Mouse (Mus musculus): ENCODE data around the gene Gsg1. TPM values are rescaled to one million over a fixed set of nuclear protein-coding genes. Genes with fewer than 3 reads are reported as not detected.
A peak's percentile ranks its signal among the peaks of the same experiment; 100 is the strongest.

Gsg1 gene
- total and polyA plus RNA-seq, 3 experiments, result not detected

DNA sequence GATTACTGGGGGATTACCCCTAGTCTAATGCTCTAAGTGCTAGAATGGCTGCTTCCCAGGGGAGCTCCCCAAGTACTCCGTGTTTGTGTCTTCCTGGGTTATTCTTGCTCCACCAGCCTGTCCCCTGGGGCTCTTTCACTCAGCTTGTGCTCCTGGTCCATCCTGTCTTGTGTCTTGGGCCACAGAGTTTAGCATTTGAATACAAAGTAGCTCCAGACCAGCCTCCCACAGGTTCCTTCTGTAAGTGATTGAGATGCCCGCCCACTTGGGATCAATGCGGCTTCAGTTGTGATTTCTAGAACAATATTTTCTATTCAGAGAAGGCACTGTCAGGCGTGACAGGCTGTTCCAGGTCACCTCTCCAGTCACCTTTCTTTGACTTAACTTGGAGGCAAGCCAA, 60.4 kb downstream of the Gsg1 start:
- TF ChIP-seq CTCF (IDR thresholded peaks at IDR 0.05; ENCODE audit: low read depth, low read length) (no peak), TAL1 (conservative IDR thresholded peaks at IDR 0.05; ENCODE audit: low read depth, low read length) (no peak), GATA1 (IDR thresholded peaks at IDR 0.05; ENCODE audit: borderline replicate concordance, low read length) (no peak), GATA2 (IDR thresholded peaks at IDR 0.05; ENCODE audit: borderline replicate concordance, low read depth, low read length) (no peak), POLR2AphosphoS5 (IDR thresholded peaks at IDR 0.05; ENCODE audit: insufficient replicate concordance, low read depth, low read length) (no peak)
- H3K4me1 ChIP-seq (ENCODE audit: insufficient read depth, low read depth, low read length), result peaks cover 34% of the 10 kb centered on the region
- no peak for ATAC-seq (ENCODE audit: extremely low read depth, insufficient number of reproducible peaks, low FRiP score, poor library complexity, severe bottlenecking)
- no peak overlapping the region for H3K4me3 ChIP-seq (ENCODE audit: low read depth, low read length)
- peaks cover 12% of the 10 kb centered on the region for H3K9me3 ChIP-seq (replicated peaks)
- H3K27me3 ChIP-seq (ENCODE audit: insufficient read depth, low read length), result no peaks in the 10 kb centered on the region
- no peak for DNase-seq (ENCODE audit: low spot score)
- peaks cover 28% of the 10 kb centered on the region for H3K36me3 ChIP-seq (replicated peaks)

- TF ChIP-seq CTCF (IDR thresholded peaks at IDR 0.05; ENCODE audit: low read depth, low read length) (no peak), GATA2 (IDR thresholded peaks at IDR 0.05; ENCODE audit: borderline replicate concordance, low read depth, low read length) (no peak), GATA1 (IDR thresholded peaks at IDR 0.05; ENCODE audit: borderline replicate concordance, low read length) (no peak), TAL1 (conservative IDR thresholded peaks at IDR 0.05; ENCODE audit: low read depth, low read length) (no peak), POLR2AphosphoS5 (IDR thresholded peaks at IDR 0.05; ENCODE audit: insufficient replicate concordance, low read depth, low read length) (no peak)
- Histone ChIP-seq H3K9me3 (replicated peaks) (peaks cover 8% of the 10 kb centered on the region), H3K4me3 (ENCODE audit: low read depth, low read length) (no peak overlapping the region), H3K27me3 (ENCODE audit: insufficient read depth, low read length) (no peaks in the 10 kb centered on the region), H3K36me3 (replicated peaks) (peaks cover 28% of the 10 kb centered on the region), H3K4me1 (ENCODE audit: insufficient read depth, low read depth, low read length) (peaks cover 41% of the 10 kb centered on the region)
- DNase-seq (ENCODE audit: low spot score) (no peak), ATAC-seq (ENCODE audit: extremely low read depth, insufficient number of reproducible peaks, low FRiP score, poor library complexity, severe bottlenecking) (no peak)
These were observed 61.2 kb downstream of the Gsg1 start for GRCm38 (mm10) chr6:135192993-135193392.

DNA sequence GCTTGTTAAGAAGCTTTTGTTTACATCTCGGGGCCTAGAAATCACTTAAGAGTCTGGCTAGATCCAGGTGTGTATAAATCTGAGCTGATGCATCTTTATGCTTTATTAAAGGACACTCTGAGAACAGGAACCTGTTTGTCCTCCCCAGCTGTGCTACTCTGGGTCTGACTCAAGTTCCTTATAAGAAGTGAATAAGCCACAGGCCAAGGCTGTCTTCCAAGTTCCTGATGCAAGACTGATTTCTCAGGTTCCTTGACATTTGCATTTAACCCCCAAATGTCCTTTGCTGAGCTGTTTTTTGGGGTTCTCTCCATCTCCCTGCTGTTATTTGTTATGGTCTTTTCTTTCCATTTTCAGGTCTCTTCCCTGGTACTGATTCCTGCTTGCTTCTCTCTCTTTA, 62.2 kb downstream of the Gsg1 start:
- H3K27me3 ChIP-seq (ENCODE audit: insufficient read depth, low read length), result no peaks in the 10 kb centered on the region
- no peak for DNase-seq (ENCODE audit: low spot score)
- H3K4me3 ChIP-seq (ENCODE audit: low read depth, low read length), result no peak overlapping the region
- H3K4me1 ChIP-seq (ENCODE audit: insufficient read depth, low read depth, low read length), result peaks cover 41% of the 10 kb centered on the region
- TF ChIP-seq GATA1 (IDR thresholded peaks at IDR 0.05; ENCODE audit: borderline replicate concordance, low read length) (no peak), TAL1 (conservative IDR thresholded peaks at IDR 0.05; ENCODE audit: low read depth, low read length) (no peak), POLR2AphosphoS5 (IDR thresholded peaks at IDR 0.05; ENCODE audit: insufficient replicate concordance, low read depth, low read length) (no peak), CTCF (IDR thresholded peaks at IDR 0.05; ENCODE audit: low read depth, low read length) (no peak), GATA2 (IDR thresholded peaks at IDR 0.05; ENCODE audit: borderline replicate concordance, low read depth, low read length) (no peak)
- peaks cover 2% of the 10 kb centered on the region; the same call in 1 of the 2 replicates for H3K9me3 ChIP-seq (replicated peaks)
- ATAC-seq (ENCODE audit: extremely low read depth, insufficient number of reproducible peaks, low FRiP score, poor library complexity, severe bottlenecking), result no peak
- H3K36me3 ChIP-seq (replicated peaks), result peaks cover 28% of the 10 kb centered on the region

DNA sequence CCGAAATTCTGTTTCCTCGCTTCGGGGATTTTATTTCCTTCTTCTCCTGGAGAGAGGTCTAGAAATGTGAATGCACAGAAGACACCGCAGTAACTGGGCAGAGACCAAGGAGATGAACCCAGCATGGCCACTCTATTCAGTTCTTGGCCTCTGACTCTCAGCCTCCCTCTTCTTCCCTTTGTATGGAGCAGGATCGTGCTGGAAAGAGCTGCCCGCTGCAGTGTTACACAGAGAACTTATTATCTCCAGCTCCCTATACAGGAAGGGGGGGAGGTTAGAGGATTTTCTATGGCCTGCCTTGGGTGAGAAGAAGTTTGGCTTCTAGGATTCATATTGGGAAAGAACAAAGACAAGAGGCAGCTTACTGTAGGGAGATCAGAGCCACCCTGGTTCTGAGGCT, 64.0 kb downstream of the Gsg1 start:
- H3K4me3 ChIP-seq (ENCODE audit: low read depth, low read length), result no peak overlapping the region
- DNase-seq (ENCODE audit: low spot score) (no peak), ATAC-seq (ENCODE audit: extremely low read depth, insufficient number of reproducible peaks, low FRiP score, poor library complexity, severe bottlenecking) (no peak)
- H3K9me3 ChIP-seq (replicated peaks), result peaks cover 4% of the 10 kb centered on the region
- no peaks in the 10 kb centered on the region for H3K27me3 ChIP-seq (ENCODE audit: insufficient read depth, low read length)
- peaks cover 33% of the 10 kb centered on the region for H3K4me1 ChIP-seq (ENCODE audit: insufficient read depth, low read depth, low read length)
- TF ChIP-seq GATA2 (IDR thresholded peaks at IDR 0.05; ENCODE audit: borderline replicate concordance, low read depth, low read length) (no peak), POLR2AphosphoS5 (IDR thresholded peaks at IDR 0.05; ENCODE audit: insufficient replicate concordance, low read depth, low read length) (no peak), CTCF (IDR thresholded peaks at IDR 0.05; ENCODE audit: low read depth, low read length) (no peak), GATA1 (IDR thresholded peaks at IDR 0.05; ENCODE audit: borderline replicate concordance, low read length) (no peak), TAL1 (conservative IDR thresholded peaks at IDR 0.05; ENCODE audit: low read depth, low read length) (no peak)
- peaks cover 30% of the 10 kb centered on the region for H3K36me3 ChIP-seq (replicated peaks)

- Histone ChIP-seq H3K36me3 (replicated peaks) (peaks cover 17% of the 10 kb centered on the region), H3K27me3 (ENCODE audit: insufficient read depth, low read length) (no peaks in the 10 kb centered on the region), H3K4me3 (ENCODE audit: low read depth, low read length) (no peak overlapping the region), H3K4me1 (ENCODE audit: insufficient read depth, low read depth, low read length) (peaks cover 28% of the 10 kb centered on the region), H3K9me3 (replicated peaks) (peaks cover 4% of the 10 kb centered on the region)
- peak; percentile 75 for ATAC-seq (ENCODE audit: extremely low read depth, insufficient number of reproducible peaks, low FRiP score, poor library complexity, severe bottlenecking)
- no peak for DNase-seq (ENCODE audit: low spot score)
- no peak for TF ChIP-seq TAL1 (conservative IDR thresholded peaks at IDR 0.05; ENCODE audit: low read depth, low read length)
- TF ChIP-seq CTCF (IDR thresholded peaks at IDR 0.05; ENCODE audit: low read depth, low read length), result no peak
- TF ChIP-seq GATA2 (IDR thresholded peaks at IDR 0.05; ENCODE audit: borderline replicate concordance, low read depth, low read length), result no peak
- no peak for TF ChIP-seq GATA1 (IDR thresholded peaks at IDR 0.05; ENCODE audit: borderline replicate concordance, low read length)
- no peak for TF ChIP-seq POLR2AphosphoS5 (IDR thresholded peaks at IDR 0.05; ENCODE audit: insufficient replicate concordance, low read depth, low read length)
These were observed 65.5 kb downstream of the Gsg1 start for GRCm38 (mm10) chr6:135188629-135189028.

Other genes starting within 250 kb of the Gsg1 start
- 81.3 and 100 TPM in 2 replicates for gene Ddx47, start 242.7 kb downstream of the Gsg1 start, total RNA-seq (2014; fragmentation: Nextera tagmentation)
- 120 and 133 TPM in 2 replicates for gene Ddx47, start 242.7 kb downstream of the Gsg1 start, total RNA-seq (2017)
- gene Ddx47, start 242.7 kb downstream of the Gsg1 start, polyA plus RNA-seq (2012), result 7.2 and 12.5 TPM in 2 replicates
- gene Gprc5a, start 188.7 kb downstream of the Gsg1 start, total RNA-seq (2014; fragmentation: Nextera tagmentation), result not detected in 2 replicates
- gene Gprc5a, start 188.7 kb downstream of the Gsg1 start, total RNA-seq (2017), result not detected in 2 replicates
- not detected in 2 replicates for gene Gprc5a, start 188.7 kb downstream of the Gsg1 start, polyA plus RNA-seq (2012)
- gene Gprc5d, start 136.1 kb downstream of the Gsg1 start, total RNA-seq (2014; fragmentation: Nextera tagmentation), result not detected in 2 replicates
- gene Gprc5d, start 136.1 kb downstream of the Gsg1 start, total RNA-seq (2017), result 0.12 TPM in 1 of 2 replicates, not detected in the other
- not detected in 2 replicates for gene Gprc5d, start 136.1 kb downstream of the Gsg1 start, polyA plus RNA-seq (2012)
- 26.3 and 37.3 TPM in 2 replicates for gene Fam234b, start 56.4 kb downstream of the Gsg1 start, total RNA-seq (2014; fragmentation: Nextera tagmentation)
- gene Fam234b, start 56.4 kb downstream of the Gsg1 start, total RNA-seq (2017), result 18.0 and 18.3 TPM in 2 replicates
- gene Fam234b, start 56.4 kb downstream of the Gsg1 start, polyA plus RNA-seq (2012), result 6.6 and 7.5 TPM in 2 replicates
- gene Hebp1, start 56.3 kb downstream of the Gsg1 start, total RNA-seq (2014; fragmentation: Nextera tagmentation), result 21.4 and 21.7 TPM in 2 replicates
- 42.0 and 45.4 TPM in 2 replicates for gene Hebp1, start 56.3 kb downstream of the Gsg1 start, total RNA-seq (2017)
- gene Hebp1, start 56.3 kb downstream of the Gsg1 start, polyA plus RNA-seq (2012), result 2.8 and 5.6 TPM in 2 replicates
- gene Pbp2, start 56.1 kb upstream of the Gsg1 start, total RNA-seq (2014; fragmentation: Nextera tagmentation), result not detected in 2 replicates
- not detected in 2 replicates for gene Pbp2, start 56.1 kb upstream of the Gsg1 start, total RNA-seq (2017)
- not detected in 2 replicates for gene Pbp2, start 56.1 kb upstream of the Gsg1 start, polyA plus RNA-seq (2012)
- not detected in 2 replicates for gene Emp1, start 108.2 kb upstream of the Gsg1 start, total RNA-seq (2014; fragmentation: Nextera tagmentation)
- gene Emp1, start 108.2 kb upstream of the Gsg1 start, total RNA-seq (2017), result 0.06 and 0.22 TPM in 2 replicates
- gene Emp1, start 108.2 kb upstream of the Gsg1 start, polyA plus RNA-seq (2012), result not detected in 2 replicates